Mouse (Mus musculus): ENCODE measurements around the gene Nbr1.
A peak's percentile ranks its signal among the peaks of the same experiment; 100 is the strongest.
"Not testable (repeated sequence)": the region's sequence is repeated elsewhere in the genome, so short reads cannot be mapped to it uniquely, and the experiment has no call there.

Gene Nbr1

DNA sequence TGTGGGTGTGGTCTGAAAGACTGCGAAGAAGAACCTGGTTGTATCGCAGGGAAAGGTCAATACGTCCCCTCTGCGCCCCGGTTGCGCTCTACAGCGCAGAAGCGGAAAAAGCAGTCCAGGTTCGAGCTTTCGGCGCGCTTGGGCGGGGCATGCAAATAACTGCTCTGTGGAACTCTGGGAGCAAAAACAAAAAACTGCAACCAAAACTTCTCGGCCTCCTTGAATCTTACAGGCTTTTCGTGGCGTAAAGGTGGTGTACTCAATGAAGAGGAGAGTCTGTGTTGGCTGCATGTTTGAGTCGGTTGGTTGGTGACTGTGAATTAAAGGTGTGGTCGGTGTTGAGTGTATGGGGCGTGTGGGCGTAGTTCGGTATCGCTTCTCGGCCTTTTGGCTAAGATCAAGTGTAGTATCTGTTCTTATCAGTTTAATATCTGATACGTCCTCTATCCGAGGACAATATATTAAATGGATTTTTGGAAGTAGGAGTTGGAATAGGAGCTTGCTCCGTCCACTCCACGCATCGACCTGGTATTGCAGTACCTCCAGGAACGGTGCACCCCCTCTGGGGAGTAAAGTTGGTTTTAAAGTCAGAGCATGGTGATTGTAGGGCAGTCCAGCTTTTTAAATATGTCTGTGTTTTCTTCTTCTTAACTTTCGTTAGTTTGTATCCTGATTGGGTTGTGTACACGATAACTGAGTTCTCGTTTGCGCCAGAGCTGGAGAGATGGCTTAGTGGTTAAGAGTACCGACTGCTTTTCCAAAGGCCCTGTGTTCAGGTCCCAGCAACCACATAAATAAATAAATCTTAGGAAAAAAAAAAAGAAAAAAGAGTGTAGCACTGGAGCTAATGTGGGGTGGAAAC lies 75.3 kb downstream of the Nbr1 start, which contains the start of gene Rdm1:
Gene Rdm1, plus strand, starts transcription at position 201 of the 862 bp plus-strand sequence.
- peak; percentile 78 for DNase-seq

GRCm38 (mm10) chr11:101627857-101628559 lies 76.1 kb downstream of the Nbr1 start:
- peak; percentile 66 for DNase-seq

DNA sequence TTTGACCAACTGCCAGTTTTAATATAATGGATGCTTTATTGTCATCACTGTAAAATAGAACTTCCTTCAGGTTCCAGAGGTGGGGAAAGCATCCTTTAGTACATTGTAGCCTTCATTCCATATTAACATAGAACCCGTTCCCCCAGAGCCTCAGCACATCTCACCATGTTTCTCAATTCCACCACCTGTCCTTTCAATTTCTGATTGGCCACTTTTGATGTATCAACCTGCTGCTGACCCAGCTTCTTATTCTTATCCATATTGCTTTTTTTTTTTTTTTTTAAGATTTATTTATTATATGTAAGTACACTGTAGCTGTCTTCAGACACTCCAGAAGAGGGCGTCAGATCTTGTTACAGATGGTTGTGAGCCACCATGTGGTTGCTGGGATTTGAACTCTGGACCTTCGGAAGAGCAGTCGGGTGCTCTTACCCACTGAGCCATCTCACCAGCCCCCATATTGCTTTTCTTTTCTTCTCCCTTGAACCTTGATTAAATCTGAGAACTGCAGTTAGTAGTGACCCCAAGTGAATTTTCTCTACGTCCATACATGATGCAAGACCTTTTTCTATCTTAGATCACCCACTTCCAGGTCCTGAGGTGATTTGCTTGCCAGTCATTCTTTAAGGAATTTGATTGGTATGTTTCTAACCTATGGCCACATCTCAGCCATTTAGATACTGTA lies 76.9 kb downstream of the Nbr1 start:
- DNase-seq = not testable (repeated sequence)
